10 mouse cellular contexts compared by ENCODE assay signal in genomic region chr2:167844556-167844955, GRCm38 (mm10).
A peak's percentile ranks its signal among the peaks of the same experiment; 100 is the strongest.
DNase-seq lines count a peak whose midpoint lies in the region; ATAC-seq lines count a peak whose summit lies in the region.
"Had no signal": no experiment of that assay in that cellular context is flagged by ENCODE, and none has a peak within 500 bp of the region (broad histone marks: within the 10 kb centered on the region; RNA-seq: fewer than 3 reads in every experiment).

No protein-coding gene starts in this region.

- H3K4me3 ChIP-seq in kidney, embryonic 16.5 days (ENCODE audit: low read length) = no peak overlapping the region
- no peak overlapping the region for H3K4me3 ChIP-seq in heart, embryonic 10.5 days
- H3K4me3 ChIP-seq: limb, embryonic 12.5 days; midbrain, embryonic 12.5 days had no signal

- H3K9ac ChIP-seq in kidney, embryonic 16.5 days (replicated peaks; ENCODE audit: low read length) = no peak overlapping the region
- H3K9ac ChIP-seq: limb, embryonic 12.5 days; midbrain, embryonic 12.5 days had no signal

- H3K4me2 ChIP-seq in kidney, embryonic 16.5 days (replicated peaks; ENCODE audit: low read depth, low read length) = no peak overlapping the region
- H3K4me2 ChIP-seq: limb, embryonic 12.5 days; midbrain, embryonic 12.5 days had no signal

- no peak overlapping the region for H3K27ac ChIP-seq in kidney, embryonic 16.5 days (ENCODE audit: low read length)
- peak overlapping the region; percentile 81; the same call in 1 of the 2 replicates for H3K27ac ChIP-seq in heart, embryonic 10.5 days
- H3K27ac ChIP-seq: limb, embryonic 12.5 days; midbrain, embryonic 12.5 days had no signal

- peak; percentile 80 for DNase-seq in kidney, adult 11 months
- peak; percentile 79 for DNase-seq in adrenal gland, postnatal 10 days
- DNase-seq in heart, embryonic 10.5 days (ENCODE audit: low spot score) = no peak
- peak; percentile 65 to 96 for DNase-seq in kidney, postnatal 25 days
- DNase-seq in thymus, postnatal 14 days = no peak
- no peak for DNase-seq in thymus, postnatal 4 days

- WGBS in kidney, embryonic 16.5 days = 70% methylated on average over 7 of the region's 7 CpGs
- 52% methylated on average over 7 of the region's 7 CpGs for WGBS in heart, embryonic 10.5 days

- no peak for ATAC-seq in kidney, embryonic 16.5 days (ENCODE audit: low FRiP score, low TSS enrichment)
- no peak for ATAC-seq in erythroid progenitor cell, adult 5-6 weeks (replicated peaks; ENCODE audit: low FRiP score, poor library complexity, severe bottlenecking)

- no peaks in the 10 kb centered on the region for H3K9me3 ChIP-seq in kidney, embryonic 16.5 days (ENCODE audit: low read length)
- no peaks in the 10 kb centered on the region for H3K9me3 ChIP-seq in heart, embryonic 10.5 days
- H3K9me3 ChIP-seq: limb, embryonic 12.5 days; midbrain, embryonic 12.5 days had no signal

- no peaks in the 10 kb centered on the region for H3K27me3 ChIP-seq in kidney, embryonic 16.5 days (ENCODE audit: insufficient read depth, low read length)
- H3K27me3 ChIP-seq in heart, embryonic 10.5 days (ENCODE audit: insufficient read depth, poor library complexity, severe bottlenecking) = no peaks in the 10 kb centered on the region
- H3K27me3 ChIP-seq: limb, embryonic 12.5 days had no signal

- H3K4me1 ChIP-seq in kidney, embryonic 16.5 days (ENCODE audit: insufficient read depth, low read length) = peaks cover 33% of the 10 kb centered on the region
- peaks cover 80% of the 10 kb centered on the region for H3K4me1 ChIP-seq in heart, embryonic 10.5 days

- H3K36me3 ChIP-seq in kidney, embryonic 16.5 days (ENCODE audit: insufficient read depth, low read length) = no peaks in the 10 kb centered on the region
- no peaks in the 10 kb centered on the region for H3K36me3 ChIP-seq in heart, embryonic 10.5 days
- H3K36me3 ChIP-seq: limb, embryonic 12.5 days; midbrain, embryonic 12.5 days had no signal

Comparison
In these comparisons a context has a peak if more than half of its experiments do, and no peak if none do; other contexts are left out.
1. DNase-seq: peak in kidney, adult 11 months (single experiment), adrenal gland, postnatal 10 days (single experiment) and kidney, postnatal 25 days (2 of 2); none in heart, embryonic 10.5 days (single experiment), thymus, postnatal 14 days (single experiment) and thymus, postnatal 4 days (single experiment).